Mouse (Mus musculus) spleen, adult 2 months (tissue): Measurements from ENCODE around the gene Ints4.

Source experiments
- CTCF ChIP-seq: fragments of 200-500 bp; IDR thresholded peaks from 2 replicates; pipeline ENCODE4 v1.5.1; 2011; ENCODE audit warnings: mild to moderate bottlenecking, inconsistent platforms; ENCODE audit not compliant: insufficient read depth, insufficient read length, insufficient replicate concordance; ENCODE audit errors: extremely low read depth
- POLR2A ChIP-seq: fragments of 200-500 bp; IDR thresholded peaks from 2 replicates; pipeline ENCODE4 v1.6.1; 2011; ENCODE audit warnings: low read depth, low read length, inconsistent platforms

DNA sequence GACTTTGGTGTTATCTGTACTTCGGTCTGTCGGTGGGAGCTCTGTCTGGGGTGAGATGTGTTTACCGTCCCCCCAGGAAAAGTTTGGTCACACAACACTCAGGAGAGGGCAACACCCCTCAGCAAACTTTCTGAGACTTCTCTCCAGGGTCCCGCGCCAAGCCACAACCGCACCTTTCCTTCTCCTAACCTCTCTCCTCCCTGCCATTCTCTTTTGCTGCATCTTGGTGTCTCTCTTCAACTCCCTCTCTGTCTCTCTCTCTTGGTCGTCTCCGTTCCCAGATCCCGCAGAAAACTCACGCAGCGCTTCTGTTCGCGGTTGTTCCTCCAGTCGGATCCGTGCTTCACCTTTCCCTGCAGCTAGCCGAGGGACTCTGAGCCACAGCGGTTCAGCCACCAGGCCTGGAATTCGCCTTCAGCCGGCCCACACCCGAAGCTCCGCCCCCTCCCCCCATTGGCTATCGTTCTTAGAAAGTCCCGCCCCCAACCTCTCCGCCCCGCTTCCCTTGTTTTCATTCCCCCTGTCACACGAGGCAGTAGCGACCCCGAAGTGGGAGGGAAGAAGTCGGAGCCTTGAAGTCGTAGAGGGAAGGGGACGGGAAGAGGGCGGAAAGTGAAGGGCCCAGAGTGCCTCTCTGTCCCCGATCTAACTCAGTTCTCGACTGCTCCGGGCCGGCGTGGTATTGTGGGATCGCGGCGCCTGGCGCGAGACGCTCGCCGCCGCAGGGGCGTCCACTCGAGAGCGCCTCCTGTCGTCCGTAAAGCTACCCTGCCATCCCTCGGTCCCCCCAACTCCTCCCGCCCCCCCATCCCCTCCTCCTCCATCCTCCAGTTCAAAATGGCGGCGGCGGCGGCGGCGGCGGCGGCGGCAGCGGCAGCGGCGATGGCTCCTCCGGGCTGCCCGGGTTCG is 98.6 kb downstream of the Ints4 start, which contains the start of the genes Aamdc and Rsf1:
- TF ChIP-seq CTCF (peak; percentile 90), POLR2A (no peak; the same call in 1 of the 2 replicates)
